Mouse (Mus musculus) liver, embryonic 12.5 days (tissue): ENCODE results near the gene Phactr2. TPM values are rescaled to one million over a fixed set of nuclear protein-coding genes. Genes with fewer than 3 reads are reported as not detected.

ENCODE experiments used
- ATAC-seq: fragments of 200-750 bp; cut with Nextera tagmentation; 2 replicates; pipeline ENCODE4 v1.8.0; 2017; ENCODE audit warnings: moderate number of reproducible peaks, mild to moderate bottlenecking, moderate library complexity
- H3K27ac ChIP-seq: fragments of 300-500 bp; sonication (generic); 2 replicates; pipeline ENCODE4 v1.5.1; 2016; ENCODE audit warnings: mild to moderate bottlenecking
- H3K27me3 ChIP-seq: fragments of 300-500 bp; sonication (generic); replicated peaks from 2 replicates; pipeline ENCODE4 v1.6.1; 2016; ENCODE audit warnings: mild to moderate bottlenecking, moderate library complexity
- H3K36me3 ChIP-seq: fragments of 300-500 bp; sonication (generic); 2 replicates; pipeline ENCODE4 v1.6.1; 2016; ENCODE audit warnings: mild to moderate bottlenecking, moderate library complexity
- H3K4me1 ChIP-seq: fragments of 300-500 bp; sonication (generic); 2 replicates; pipeline ENCODE4 v1.6.1; 2016
- H3K4me2 ChIP-seq: fragments of 300-500 bp; sonication (generic); 2 replicates; pipeline ENCODE4 v1.6.1; 2016; ENCODE audit warnings: mild to moderate bottlenecking, moderate library complexity
- H3K4me3 ChIP-seq: fragments of 300-500 bp; sonication (generic); 2 replicates; pipeline ENCODE4 v1.5.1; 2016; ENCODE audit warnings: mild to moderate bottlenecking, moderate library complexity
- H3K9ac ChIP-seq: fragments of 300-500 bp; sonication (generic); 2 replicates; pipeline ENCODE4 v1.6.1; 2016; ENCODE audit warnings: mild to moderate bottlenecking, moderate library complexity
- H3K9me3 ChIP-seq: fragments of 300-500 bp; sonication (generic); replicated peaks from 2 replicates; pipeline ENCODE4 v1.6.1; 2016; ENCODE audit warnings: mild to moderate bottlenecking, moderate library complexity
- WGBS: fragments of 180-500 bp; shearing (Covaris S2); methylation state at CpG from one replicate; pipeline ENCODE4 v1.1.7; 2016; ENCODE audit not compliant: insufficient replicate concordance; 5-methylcytosine and 5-hydroxymethylcytosine counted together
- polyA plus RNA-seq: library from polyadenylated mRNA; unstranded; fragments of >200 nt; fragmentation: Nextera tagmentation; extraction: Ambion mirVana; gene quantifications from 2 replicates; pipeline ENCODE4 v1.2.1, GENCODE M21; 2016

Phactr2 gene
- polyA plus RNA-seq, 1 experiment from 2014 or later: 10.4 TPM

DNA sequence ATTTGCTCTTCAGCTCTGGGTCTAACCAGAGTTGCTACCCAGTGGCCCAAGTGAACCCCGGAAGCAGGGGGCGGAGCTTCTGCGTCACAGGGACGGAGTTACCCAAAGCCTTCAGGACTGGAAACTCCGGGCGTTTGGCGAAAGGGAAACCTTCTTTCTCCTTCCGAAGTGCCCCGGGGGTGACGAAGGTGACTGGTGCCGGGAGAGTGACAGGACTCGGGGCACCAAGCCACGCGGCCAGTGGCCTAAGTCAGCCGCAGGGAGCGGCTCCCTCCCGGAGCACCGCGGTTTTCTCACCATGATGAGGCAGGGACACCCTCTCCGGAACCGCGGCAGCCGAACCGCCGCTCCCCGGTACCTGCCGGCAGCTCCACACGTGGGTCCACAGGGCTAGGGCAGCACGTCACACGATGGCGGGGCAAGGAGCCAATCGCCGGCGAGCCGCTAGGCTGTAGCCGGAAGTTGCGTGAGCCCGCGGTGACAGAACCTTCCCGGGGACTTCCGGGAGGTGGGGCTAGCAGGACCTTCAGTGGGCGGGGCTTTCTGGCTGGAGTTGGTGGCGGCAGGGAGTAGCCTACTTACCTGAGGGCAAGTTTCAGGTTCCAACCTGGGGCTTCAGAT lies 281.4 kb downstream of the Phactr2 start, which contains the start of gene Ltv1:
Gene Ltv1, minus strand, starts transcription at position 438 of the 621 bp plus-strand sequence.
- peak; percentile 100 for ATAC-seq
- H3K27ac ChIP-seq: peak within 1 kb of the TSS; percentile 84
- peak within 1 kb of the TSS; percentile 79 for H3K4me3 ChIP-seq
- under 1% methylated on average over 43 of the region's 43 CpGs for WGBS
- H3K27me3 ChIP-seq: no peaks in the 10 kb centered on the region
- peaks cover 17% of the 10 kb centered on the region for H3K4me1 ChIP-seq
- peak within 1 kb of the TSS; percentile 78 for H3K9ac ChIP-seq
- H3K4me2 ChIP-seq: peak within 1 kb of the TSS; percentile 75
- peaks cover 38% of the 10 kb centered on the region for H3K36me3 ChIP-seq
- no peaks in the 10 kb centered on the region for H3K9me3 ChIP-seq

DNA sequence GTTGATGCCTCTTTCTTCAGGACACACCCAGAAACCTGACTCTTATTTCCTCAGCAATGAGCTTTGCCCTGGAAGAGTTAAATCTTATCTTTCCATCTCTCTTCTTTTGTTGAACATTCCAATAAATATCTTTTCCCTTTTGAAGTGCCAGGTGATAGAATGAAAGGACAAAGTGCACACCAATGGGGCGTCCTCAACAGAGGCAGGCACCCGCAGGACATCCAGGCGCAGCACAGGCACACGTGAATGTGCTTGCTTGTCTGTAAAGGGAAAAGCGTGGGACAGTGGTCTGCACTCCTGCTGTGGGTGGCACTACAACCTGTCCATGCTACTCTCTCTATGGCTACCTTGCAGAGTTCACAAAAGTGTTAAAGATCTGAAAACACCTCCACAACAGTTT lies 284.3 kb downstream of the Phactr2 start:
- no peaks in the 10 kb centered on the region for H3K27me3 ChIP-seq
- no peak overlapping the region for H3K4me2 ChIP-seq
- no peak overlapping the region for H3K4me3 ChIP-seq
- H3K4me1 ChIP-seq: peaks cover 17% of the 10 kb centered on the region
- ATAC-seq: no peak
- no peak overlapping the region for H3K27ac ChIP-seq
- no peak overlapping the region for H3K9ac ChIP-seq
- peaks cover 68% of the 10 kb centered on the region for H3K36me3 ChIP-seq
- 85% methylated on average over 5 of the region's 5 CpGs for WGBS
- no peaks in the 10 kb centered on the region for H3K9me3 ChIP-seq

DNA sequence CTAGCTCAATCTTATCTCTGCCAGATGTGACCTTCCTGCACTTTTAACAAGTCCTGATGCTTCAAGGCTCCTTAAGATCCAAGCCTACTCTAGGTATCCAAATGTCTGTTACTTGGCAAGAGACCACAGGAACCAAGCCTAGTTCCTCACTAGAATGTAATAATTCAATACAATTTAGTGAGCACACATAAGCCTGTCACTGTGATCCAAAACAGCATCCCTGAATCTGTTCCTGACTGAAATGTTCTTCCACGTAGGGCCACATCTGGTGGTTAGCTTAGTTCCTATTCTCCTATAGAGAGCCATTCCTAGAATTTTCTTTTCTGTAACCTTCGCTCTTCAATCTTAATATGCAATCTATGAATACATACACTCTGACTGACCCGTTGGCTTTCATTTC lies 287.5 kb downstream of the Phactr2 start:
- Histone ChIP-seq H3K4me2 (no peak overlapping the region), H3K27ac (no peak overlapping the region), H3K36me3 (peaks cover 93% of the 10 kb centered on the region), H3K9me3 (no peaks in the 10 kb centered on the region), H3K4me3 (no peak overlapping the region), H3K27me3 (no peaks in the 10 kb centered on the region), H3K9ac (no peak overlapping the region), H3K4me1 (peaks cover 8% of the 10 kb centered on the region; the same call in 1 of the 2 replicates)
- ATAC-seq: no peak
- 86% methylated on average over 3 of the region's 3 CpGs for WGBS

DNA sequence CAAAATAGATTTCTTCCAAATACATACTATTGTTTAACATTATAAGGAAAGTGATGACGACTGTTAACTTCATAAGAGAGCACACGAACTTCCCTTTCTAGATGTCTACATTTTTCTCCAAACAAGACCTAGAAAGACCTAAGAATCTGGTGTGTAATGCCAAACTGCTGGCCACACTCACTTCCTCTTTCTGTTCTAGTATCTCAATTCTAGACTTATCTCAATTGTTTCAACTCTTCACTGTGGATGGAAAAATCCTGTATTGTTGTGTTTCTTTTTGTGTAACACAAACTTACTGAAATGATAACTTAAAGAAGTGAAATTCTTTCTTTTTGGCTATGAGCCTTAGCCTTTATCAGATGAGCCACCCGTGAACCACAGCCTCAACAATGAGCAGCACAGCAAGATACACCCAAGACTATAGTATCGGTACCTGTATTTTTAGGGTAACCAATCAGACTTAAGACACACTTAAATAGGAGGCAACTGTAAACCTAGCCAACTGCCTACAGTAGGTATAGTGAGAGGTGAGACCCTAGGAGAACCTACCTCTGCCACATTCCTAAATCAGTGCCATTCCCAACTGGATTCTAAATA lies 289.9 kb downstream of the Phactr2 start:
- Histone ChIP-seq H3K4me3 (no peak overlapping the region), H3K4me2 (no peak overlapping the region), H3K27me3 (no peaks in the 10 kb centered on the region), H3K36me3 (peaks cover 94% of the 10 kb centered on the region), H3K27ac (no peak overlapping the region), H3K9me3 (no peaks in the 10 kb centered on the region), H3K4me1 (0 out of 2 replicates have a peak, but pooled peaks cover 4% of the 10 kb centered on the region), H3K9ac (no peak overlapping the region)
- ATAC-seq: no peak
- 54% methylated on average over 4 of the region's 4 CpGs for WGBS

DNA sequence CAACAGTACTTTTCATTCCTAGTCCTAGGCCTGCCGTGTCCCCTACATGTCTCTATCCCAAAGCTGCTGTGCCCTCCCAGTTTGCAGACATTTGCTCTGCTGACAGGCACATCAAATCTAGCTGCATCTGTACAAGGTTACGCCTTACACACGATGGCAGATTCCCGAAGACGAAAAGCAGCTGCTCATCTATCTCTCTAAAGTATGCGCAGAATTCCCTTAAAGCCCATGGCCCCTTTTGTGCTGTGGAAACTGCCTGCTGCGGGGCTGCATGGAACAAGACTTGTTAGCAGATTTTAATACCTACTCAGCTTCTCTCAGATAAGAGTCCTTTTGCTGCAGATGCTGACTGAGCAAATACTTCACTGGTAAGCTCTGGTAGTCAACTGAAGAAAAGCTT lies 294.0 kb downstream of the Phactr2 start:
- H3K4me3 ChIP-seq: no peak overlapping the region
- no peak overlapping the region for H3K4me2 ChIP-seq
- H3K4me1 ChIP-seq: 0 out of 2 replicates have a peak, but pooled peaks cover 4% of the 10 kb centered on the region
- H3K9me3 ChIP-seq: no peaks in the 10 kb centered on the region
- H3K27ac ChIP-seq: no peak overlapping the region
- H3K9ac ChIP-seq: no peak overlapping the region
- no peaks in the 10 kb centered on the region for H3K27me3 ChIP-seq
- H3K36me3 ChIP-seq: peaks cover 94% of the 10 kb centered on the region
- 82% methylated on average over 7 of the region's 7 CpGs for WGBS
- ATAC-seq: no peak

DNA sequence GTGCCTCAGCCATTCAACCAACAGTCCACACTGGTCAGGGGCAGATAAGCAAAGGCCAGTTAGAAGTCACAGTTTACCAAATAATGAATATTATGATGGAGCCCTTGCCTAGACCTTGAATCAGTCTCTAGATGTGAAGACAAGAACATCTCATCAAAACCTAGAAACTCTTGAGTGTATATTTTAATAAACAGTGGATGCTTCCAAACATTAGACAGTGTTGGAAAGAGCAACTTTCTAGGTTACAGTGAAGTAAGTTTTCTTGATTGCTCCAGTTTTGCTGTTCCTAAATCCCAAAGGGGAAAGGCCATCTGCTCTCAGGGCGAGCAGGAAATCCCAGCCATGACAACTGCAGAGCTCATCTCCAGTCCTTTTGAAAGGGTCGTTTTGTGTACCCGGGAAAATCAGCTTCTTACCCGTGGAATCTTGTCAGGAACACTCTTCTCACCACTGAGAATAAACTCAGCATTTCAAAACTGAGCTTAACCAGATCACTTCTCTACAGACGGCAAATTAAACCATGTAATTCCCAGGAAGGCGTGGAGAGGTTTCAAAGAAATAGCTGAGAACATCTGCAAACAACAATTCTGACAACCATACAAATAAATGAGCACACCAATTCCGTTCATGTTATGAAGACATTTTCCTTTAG lies 296.1 kb downstream of the Phactr2 start, which contains the start of gene Zc2hc1b:
Gene Zc2hc1b, minus strand, starts transcription at position 51 of the 652 bp plus-strand sequence.
- H3K36me3 ChIP-seq: peaks cover 76% of the 10 kb centered on the region
- no peaks in the 10 kb centered on the region for H3K4me1 ChIP-seq
- WGBS: 72% methylated on average over 7 of the region's 7 CpGs
- H3K4me3 ChIP-seq: no peak within 1 kb of the TSS
- no peaks in the 10 kb centered on the region for H3K27me3 ChIP-seq
- no peak within 1 kb of the TSS for H3K9ac ChIP-seq
- H3K4me2 ChIP-seq: no peak within 1 kb of the TSS
- no peak within 1 kb of the TSS for H3K27ac ChIP-seq
- ATAC-seq: no peak
- no peaks in the 10 kb centered on the region for H3K9me3 ChIP-seq

DNA sequence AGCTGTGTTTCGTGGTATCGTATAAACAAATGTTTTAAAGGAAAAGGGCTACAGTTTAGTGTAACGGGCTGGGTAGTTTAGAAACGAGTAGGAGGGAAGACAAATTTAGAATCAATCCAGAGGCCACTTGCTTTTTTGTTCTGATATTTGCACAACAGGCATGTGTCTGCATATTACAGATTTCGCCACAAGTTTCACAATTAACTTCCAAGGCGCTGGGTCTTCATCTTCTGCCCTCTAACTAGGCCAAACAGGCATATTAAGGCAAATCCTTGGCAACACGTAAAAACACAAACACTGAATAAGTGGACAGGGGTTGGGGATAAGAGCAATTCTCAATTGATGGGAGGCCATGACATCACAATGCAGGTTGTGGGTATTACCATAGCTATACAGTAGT lies 298.3 kb downstream of the Phactr2 start:
- Histone ChIP-seq H3K27ac (no peak overlapping the region), H3K4me1 (peaks cover 10% of the 10 kb centered on the region; the same call in 1 of the 2 replicates), H3K27me3 (no peaks in the 10 kb centered on the region), H3K4me2 (no peak overlapping the region), H3K4me3 (no peak overlapping the region), H3K9me3 (no peaks in the 10 kb centered on the region), H3K9ac (no peak overlapping the region), H3K36me3 (peaks cover 54% of the 10 kb centered on the region)
- WGBS: 81% methylated on average over 7 of the region's 7 CpGs
- no peak for ATAC-seq

DNA sequence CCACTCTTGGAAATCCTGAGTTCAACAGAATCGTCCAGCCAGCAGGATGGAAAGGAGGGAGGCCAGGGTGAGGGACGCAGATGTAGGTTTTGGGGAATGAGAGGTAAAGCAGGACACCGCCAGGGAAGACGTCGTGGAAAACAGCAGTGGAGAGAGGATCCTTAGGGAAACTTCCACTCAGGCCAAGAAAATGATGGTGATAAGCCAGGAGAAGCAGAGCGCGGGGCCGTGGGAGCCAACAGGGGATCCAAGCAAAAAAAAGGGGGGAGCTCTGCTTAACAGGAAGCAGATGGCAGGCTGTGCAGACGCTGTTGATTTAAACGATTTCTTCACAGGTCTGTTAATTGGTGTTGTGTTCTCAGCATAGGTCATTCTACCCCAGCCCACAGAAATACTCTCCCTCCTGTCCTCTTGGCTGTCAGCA lies 301.4 kb downstream of the Phactr2 start:
- Histone ChIP-seq H3K4me1 (peaks cover 10% of the 10 kb centered on the region; the same call in 1 of the 2 replicates), H3K9ac (no peak overlapping the region), H3K9me3 (no peaks in the 10 kb centered on the region), H3K27me3 (no peaks in the 10 kb centered on the region), H3K36me3 (peaks cover 24% of the 10 kb centered on the region), H3K4me3 (no peak overlapping the region), H3K4me2 (no peak overlapping the region), H3K27ac (no peak overlapping the region)
- 50% methylated on average over 10 of the region's 10 CpGs for WGBS
- no peak for ATAC-seq

DNA sequence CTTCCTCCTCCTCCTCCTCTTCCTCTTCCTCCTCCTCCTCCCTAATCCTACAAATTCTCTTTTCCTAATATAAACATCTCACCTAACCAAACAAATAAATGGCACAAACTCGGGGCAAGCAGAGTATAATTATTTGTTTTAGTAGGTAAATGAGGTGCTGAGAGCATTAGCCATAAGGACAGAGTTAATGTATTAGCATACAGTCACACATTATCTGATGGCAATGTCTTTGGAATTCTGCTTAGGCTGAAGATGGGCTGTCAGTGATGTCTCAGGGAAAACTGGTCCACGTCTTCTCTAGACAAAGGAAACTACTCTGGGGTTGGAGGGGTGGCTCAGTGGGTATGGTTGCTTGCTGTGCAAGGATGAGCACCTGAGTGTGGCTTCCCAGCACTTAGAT lies 302.8 kb downstream of the Phactr2 start:
- H3K4me1 ChIP-seq: peaks cover 10% of the 10 kb centered on the region; the same call in 1 of the 2 replicates
- H3K27me3 ChIP-seq: no peaks in the 10 kb centered on the region
- H3K4me2 ChIP-seq: no peak overlapping the region
- no peak overlapping the region for H3K9ac ChIP-seq
- 24% methylated on average over 2 of the region's 2 CpGs for WGBS
- H3K27ac ChIP-seq: 0 out of 2 replicates have a peak overlapping the region, but pooled peaks have one; percentile 14
- H3K4me3 ChIP-seq: no peak overlapping the region
- ATAC-seq: no peak
- H3K36me3 ChIP-seq: peaks cover 10% of the 10 kb centered on the region
- H3K9me3 ChIP-seq: no peaks in the 10 kb centered on the region

DNA sequence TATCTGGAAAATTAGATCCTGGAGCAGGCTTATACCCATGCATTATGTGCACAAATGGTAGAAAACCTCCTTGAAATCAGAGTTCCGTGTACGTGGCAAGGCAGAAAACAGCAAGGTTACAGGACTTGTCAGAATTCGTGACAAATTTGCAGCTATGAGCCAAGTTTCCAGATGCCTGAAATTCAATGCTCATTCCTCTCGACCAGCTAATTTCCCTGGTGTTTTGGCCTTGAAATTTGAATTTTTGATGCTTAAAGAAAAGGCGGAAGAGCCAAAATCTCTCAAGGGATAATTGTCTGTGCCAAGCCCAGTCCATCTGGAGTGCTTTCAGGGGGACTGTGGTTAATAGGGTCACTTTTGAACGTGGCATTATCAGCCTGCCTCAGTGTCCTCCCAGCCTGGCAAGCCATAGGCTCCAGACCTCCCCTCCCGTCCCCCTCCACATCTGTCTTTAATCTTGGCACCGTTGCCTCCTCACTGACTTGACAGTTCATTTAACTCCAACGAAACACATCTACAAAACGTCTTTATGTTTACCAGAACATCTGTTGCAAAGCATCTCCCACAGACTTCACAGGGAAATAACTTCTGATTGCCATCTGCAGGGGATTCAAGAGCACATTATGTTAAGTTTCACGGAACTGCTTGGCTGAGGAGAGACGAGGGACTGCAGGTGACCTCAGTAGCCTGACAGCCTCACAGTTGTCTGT lies 303.3 kb downstream of the Phactr2 start:
- no peak for ATAC-seq
- H3K4me3 ChIP-seq: no peak overlapping the region
- no peak overlapping the region for H3K4me2 ChIP-seq
- no peaks in the 10 kb centered on the region for H3K9me3 ChIP-seq
- H3K4me1 ChIP-seq: peaks cover 10% of the 10 kb centered on the region; the same call in 1 of the 2 replicates
- 40% methylated on average over 12 of the region's 12 CpGs for WGBS
- no peak overlapping the region for H3K27ac ChIP-seq
- no peak overlapping the region for H3K9ac ChIP-seq
- H3K36me3 ChIP-seq: peaks cover 5% of the 10 kb centered on the region; the same call in 1 of the 2 replicates
- H3K27me3 ChIP-seq: no peaks in the 10 kb centered on the region

DNA sequence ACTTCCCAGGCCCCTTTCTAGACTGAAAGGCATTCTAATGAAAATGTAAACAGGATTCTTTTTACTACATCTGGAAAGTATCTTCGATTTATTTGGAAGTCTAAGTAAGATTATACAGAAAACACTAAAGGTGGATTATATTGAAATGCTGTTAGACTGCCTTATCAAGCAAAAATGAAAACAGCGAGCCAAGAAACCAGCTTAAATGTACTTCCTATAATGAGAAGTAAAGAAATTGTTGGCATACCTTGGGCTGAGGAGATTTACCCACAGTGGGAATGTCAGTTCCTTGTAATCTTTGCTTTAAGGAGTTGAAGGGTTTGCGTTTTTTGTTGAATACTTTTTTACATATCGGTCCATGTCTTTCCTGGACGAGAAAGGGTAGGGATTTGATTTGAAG lies 305.8 kb downstream of the Phactr2 start:
- peaks cover 10% of the 10 kb centered on the region; the same call in 1 of the 2 replicates for H3K4me1 ChIP-seq
- no peak for ATAC-seq
- no peak overlapping the region for H3K27ac ChIP-seq
- H3K9ac ChIP-seq: no peak overlapping the region
- no peaks in the 10 kb centered on the region for H3K36me3 ChIP-seq
- no peak overlapping the region for H3K4me3 ChIP-seq
- 0 out of 2 replicates have a peak, but pooled peaks cover 4% of the 10 kb centered on the region for H3K9me3 ChIP-seq
- no peaks in the 10 kb centered on the region for H3K27me3 ChIP-seq
- no peak overlapping the region for H3K4me2 ChIP-seq
- 63% methylated on average over 5 of the region's 5 CpGs for WGBS
